Mouse (Mus musculus) C3H10T1/2 (cell line): ENCODE data around the gene Tmem229b. TPM values are rescaled to one million over a fixed set of nuclear protein-coding genes. Genes with fewer than 3 reads are reported as not detected.

Source experiments
- polyA plus RNA-seq, 2 experiments: library from polyadenylated mRNA; unstranded; fragments of >200 nt; fragmentation: generic; extraction: Trizol; gene quantifications; one replicate each; pipeline ENCODE4 v1.2.1; 2012; ENCODE audit warnings: missing spikeins in 2 of 2

Gene Tmem229b
- under 1 TPM; 0.05 to 0.70 TPM for polyA plus RNA-seq

DNA sequence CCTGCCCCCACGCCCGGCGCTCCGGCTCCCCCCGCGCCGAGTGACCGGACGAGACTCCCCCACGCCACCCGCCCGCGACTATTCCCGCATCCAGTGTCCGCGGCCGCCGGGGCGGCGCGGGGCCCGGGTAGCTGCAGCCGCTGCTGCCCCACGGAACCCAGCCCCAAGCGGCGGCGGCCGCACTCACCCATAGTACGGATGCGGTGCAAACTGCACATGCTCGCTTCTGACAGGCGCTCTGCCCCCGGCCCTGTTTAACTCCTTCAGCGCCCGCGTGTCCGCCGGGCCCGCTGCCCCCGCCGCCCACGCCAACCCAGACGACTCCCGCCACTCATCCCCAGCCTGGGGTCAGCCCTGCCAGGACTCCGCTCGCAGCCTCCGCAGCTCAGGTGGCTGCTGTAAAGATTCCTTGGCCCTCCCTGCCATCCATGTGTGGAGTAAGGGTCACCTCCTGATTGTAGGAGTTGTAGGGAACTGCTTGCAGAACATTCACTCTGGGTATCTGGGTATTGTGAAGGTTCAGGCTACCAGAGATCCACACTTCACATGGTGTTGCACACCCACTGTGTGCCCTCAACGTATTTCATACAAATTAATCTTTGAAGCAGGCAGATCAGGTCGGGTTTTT is at the start of gene Tmem229b:
Gene Tmem229b, minus strand, starts transcription at position 502 of the 628 bp plus-strand sequence.

DNA sequence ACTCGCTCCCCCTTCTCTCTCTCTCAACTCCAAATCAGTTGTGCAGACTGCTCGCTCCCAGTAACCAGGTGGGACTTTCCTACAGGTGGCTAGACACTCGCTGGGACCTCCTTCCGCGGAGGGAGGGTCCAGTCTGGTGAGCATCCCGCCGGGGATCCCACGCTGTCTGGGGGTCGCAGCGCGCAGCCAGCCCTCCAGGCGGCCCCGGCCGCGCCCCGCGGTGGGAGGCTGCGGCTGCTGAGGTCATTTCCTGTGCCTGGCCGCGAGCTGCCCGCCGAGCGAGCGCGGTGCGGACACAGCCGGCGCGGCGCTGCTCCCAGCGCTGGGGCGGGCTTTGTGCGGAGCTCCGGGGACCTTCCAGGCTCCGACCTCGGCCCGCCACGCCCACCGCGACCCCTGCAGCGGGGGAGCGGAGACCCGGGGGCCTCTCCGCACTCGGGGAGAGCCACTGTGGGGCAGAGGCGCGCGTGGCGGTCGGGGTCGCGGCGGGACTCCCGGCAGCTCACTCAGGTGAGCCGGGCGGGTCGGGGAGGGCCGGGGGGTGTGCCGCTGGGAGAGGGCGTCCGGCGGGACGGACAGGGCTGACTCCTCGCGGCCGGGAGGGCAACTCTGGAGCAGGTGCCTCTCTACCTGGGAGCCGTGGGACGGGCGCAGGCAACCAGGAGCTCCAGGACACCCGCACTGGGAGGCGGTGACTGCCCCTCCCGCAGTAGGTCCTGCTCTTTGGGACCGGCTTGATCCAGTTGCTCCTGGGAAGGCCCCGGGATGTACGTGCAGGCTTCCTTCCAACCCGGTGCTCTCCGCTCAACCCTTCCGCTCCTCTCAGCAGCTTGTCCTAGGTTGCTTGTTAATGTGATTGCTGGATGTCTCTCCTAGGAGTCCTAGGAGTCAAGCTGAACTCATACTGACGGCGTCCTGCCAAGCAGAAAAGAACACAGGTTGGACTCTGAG is 21.8 kb upstream of the Tmem229b start, which contains the start of gene Plekhh1:
Gene Plekhh1, plus strand, starts transcription at position 253 of the 951 bp plus-strand sequence.

Other genes starting within 250 kb of the Tmem229b start
- 10 to 100 TPM; 10.2 to 35.4 TPM for gene Atp6v1d, start 146.0 kb downstream of the Tmem229b start, polyA plus RNA-seq
- gene Eif2s1, start 145.8 kb downstream of the Tmem229b start, polyA plus RNA-seq: 10 to 100 TPM in 1 of 2 experiments, 1 to 10 TPM in 1; 5.1 to 18.8 TPM
- gene Plek2, start 100.7 kb downstream of the Tmem229b start, polyA plus RNA-seq: under 1 TPM in 1 of 2 experiments, not detected in 1; 0.01 TPM
- under 1 TPM; 0.04 to 0.09 TPM for gene Plekhh1, start 21.5 kb upstream of the Tmem229b start, polyA plus RNA-seq
- gene Pigh, start 82.0 kb upstream of the Tmem229b start, polyA plus RNA-seq: 1 to 10 TPM in 1 of 2 experiments, under 1 TPM in 1; 0.34 to 5.4 TPM
- gene Arg2, start 123.2 kb upstream of the Tmem229b start, polyA plus RNA-seq: under 1 TPM; 0.04 to 0.07 TPM
- 10 to 100 TPM; 16.7 to 73.9 TPM for gene Vti1b, start 165.0 kb upstream of the Tmem229b start, polyA plus RNA-seq
- 10 to 100 TPM in 1 of 2 experiments, 1 to 10 TPM in 1; 9.9 to 19.2 TPM for gene Rdh11, start 184.7 kb upstream of the Tmem229b start, polyA plus RNA-seq
- 1 to 10 TPM in 1 of 2 experiments, under 1 TPM in 1; 0.55 to 2.1 TPM for gene Rdh12, start 201.3 kb upstream of the Tmem229b start, polyA plus RNA-seq